Mouse (Mus musculus) kidney, embryonic 15.5 days (tissue): ENCODE results near the gene 3110082I17Rik. TPM values are rescaled to one million over a fixed set of nuclear protein-coding genes. Genes with fewer than 3 reads are reported as not detected.

ENCODE experiments used
- ATAC-seq: fragments of 200-750 bp; cut with Nextera tagmentation; replicated peaks from 2 replicates; pipeline ENCODE4 v1.8.0; 2017; ENCODE audit warnings: moderate TSS enrichment; ENCODE audit not compliant: low FRiP score
- H3K27ac ChIP-seq: fragments of 300-500 bp; sonication (generic); 2 replicates; pipeline ENCODE4 v1.5.1; 2015; ENCODE audit warnings: mild to moderate bottlenecking, inconsistent platforms
- H3K27me3 ChIP-seq: fragments of 300-500 bp; sonication (generic); 2 replicates; pipeline ENCODE4 v1.6.1; 2015; ENCODE audit warnings: inconsistent platforms
- H3K36me3 ChIP-seq: fragments of 300-500 bp; sonication (generic); 2 replicates; pipeline ENCODE4 v1.6.1; 2015; ENCODE audit warnings: inconsistent platforms
- H3K4me1 ChIP-seq: fragments of 300-500 bp; sonication (generic); 2 replicates; pipeline ENCODE4 v1.6.1; 2015; ENCODE audit warnings: inconsistent platforms
- H3K4me2 ChIP-seq: fragments of 300-500 bp; sonication (generic); 2 replicates; pipeline ENCODE4 v1.6.1; 2015; ENCODE audit warnings: moderate library complexity, mild to moderate bottlenecking, inconsistent platforms
- H3K4me3 ChIP-seq: fragments of 300-500 bp; sonication (generic); replicated peaks from 2 replicates; pipeline ENCODE4 v1.5.1; 2015; ENCODE audit warnings: mild to moderate bottlenecking, inconsistent platforms
- H3K9ac ChIP-seq: fragments of 300-500 bp; sonication (generic); 2 replicates; pipeline ENCODE4 v1.6.1; 2015; ENCODE audit warnings: mild to moderate bottlenecking, inconsistent platforms
- H3K9me3 ChIP-seq: fragments of 300-500 bp; sonication (generic); replicated peaks from 2 replicates; pipeline ENCODE4 v1.6.1; 2016; ENCODE audit warnings: inconsistent platforms
- WGBS: fragments of 180-500 bp; shearing (Covaris S2); methylation state at CpG from one replicate; pipeline ENCODE4 v1.1.7; 2015; ENCODE audit warnings: mixed read lengths; 5-methylcytosine and 5-hydroxymethylcytosine counted together
- polyA plus RNA-seq: library from polyadenylated mRNA; unstranded; fragments of >200 nt; fragmentation: Nextera tagmentation; extraction: Ambion mirVana; gene quantifications from 2 replicates; pipeline ENCODE4 v1.2.1, GENCODE M21; 2015

Gene 3110082I17Rik
- polyA plus RNA-seq, 1 experiment from 2014 or later = 43.3 TPM

GRCm38 (mm10) chr5:139353946-139354345 is 106.4 kb downstream of the 3110082I17Rik start:
- Histone ChIP-seq H3K4me1 (peaks cover 20% of the 10 kb centered on the region), H3K36me3 (no peaks in the 10 kb centered on the region), H3K9me3 (no peaks in the 10 kb centered on the region), H3K9ac (no peak overlapping the region), H3K4me3 (no peak overlapping the region), H3K4me2 (no peak overlapping the region), H3K27me3 (peaks cover 15% of the 10 kb centered on the region), H3K27ac (no peak overlapping the region)
- no peak for ATAC-seq
- whole genome bisulfite sequencing = 86% methylated on average over 11 of the region's 11 CpGs

- 60% methylated on average over 10 of the region's 10 CpGs for WGBS
Observed at GRCm38 (mm10) chr5:139353496-139353895, 106.8 kb downstream of the 3110082I17Rik start.

GRCm38 (mm10) chr5:139352317-139352716 is 108.0 kb downstream of the 3110082I17Rik start, which contains the start of gene Cyp2w1:
TSS of gene Cyp2w1 (plus strand) at chr5:139352617.
- no peak within 1 kb of the TSS for H3K9ac ChIP-seq
- ATAC-seq = no peak
- H3K4me2 ChIP-seq = no peak within 1 kb of the TSS
- H3K36me3 ChIP-seq = no peaks in the 10 kb centered on the region
- H3K9me3 ChIP-seq = no peaks in the 10 kb centered on the region
- H3K27ac ChIP-seq = no peak within 1 kb of the TSS
- H3K4me3 ChIP-seq = no peak within 1 kb of the TSS
- WGBS = 57% methylated on average over 6 of the region's 6 CpGs
- peaks cover 20% of the 10 kb centered on the region for H3K4me1 ChIP-seq
- H3K27me3 ChIP-seq = peaks cover 15% of the 10 kb centered on the region

More at GRCm38 (mm10) chr5:139353496-139353895, 106.8 kb downstream of the 3110082I17Rik start:
- H3K4me1 ChIP-seq = peaks cover 20% of the 10 kb centered on the region
- no peak overlapping the region for H3K4me3 ChIP-seq
- no peak overlapping the region for H3K9ac ChIP-seq
- no peak overlapping the region for H3K4me2 ChIP-seq
- H3K27me3 ChIP-seq = peaks cover 15% of the 10 kb centered on the region
- H3K27ac ChIP-seq = no peak overlapping the region
- H3K9me3 ChIP-seq = no peaks in the 10 kb centered on the region
- H3K36me3 ChIP-seq = no peaks in the 10 kb centered on the region
- no peak for ATAC-seq

- peaks cover 15% of the 10 kb centered on the region for H3K27me3 ChIP-seq
- no peak overlapping the region for H3K9ac ChIP-seq
- ATAC-seq = no peak
- H3K4me1 ChIP-seq = peaks cover 19% of the 10 kb centered on the region
- H3K9me3 ChIP-seq = no peaks in the 10 kb centered on the region
- H3K27ac ChIP-seq = no peak overlapping the region
- no peaks in the 10 kb centered on the region for H3K36me3 ChIP-seq
- H3K4me3 ChIP-seq = no peak overlapping the region
- H3K4me2 ChIP-seq = no peak overlapping the region
- 14% methylated on average over 8 of the region's 8 CpGs for WGBS
Observed at GRCm38 (mm10) chr5:139351628-139352027, 108.7 kb downstream of the 3110082I17Rik start.

- Histone ChIP-seq H3K4me1 (peaks cover 18% of the 10 kb centered on the region), H3K4me2 (no peak within 1 kb of the TSS), H3K36me3 (no peaks in the 10 kb centered on the region), H3K27me3 (peaks cover 15% of the 10 kb centered on the region), H3K27ac (no peak within 1 kb of the TSS), H3K4me3 (no peak within 1 kb of the TSS), H3K9me3 (no peaks in the 10 kb centered on the region), H3K9ac (no peak within 1 kb of the TSS)
- no peak for ATAC-seq
- WGBS = 39% methylated on average over 5 of the region's 5 CpGs
Observed at GRCm38 (mm10) chr5:139351134-139351533, 109.2 kb downstream of the 3110082I17Rik start, which contains the start of gene Cox19. TSS of gene Cox19 (minus strand) at chr5:139351418.

GRCm38 (mm10) chr5:139349713-139350112 is 110.6 kb downstream of the 3110082I17Rik start:
- H3K4me1 ChIP-seq = peaks cover 21% of the 10 kb centered on the region
- WGBS = 78% methylated on average over 6 of the region's 6 CpGs
- no peak overlapping the region for H3K9ac ChIP-seq
- no peak overlapping the region for H3K27ac ChIP-seq
- H3K27me3 ChIP-seq = peaks cover 15% of the 10 kb centered on the region
- no peak overlapping the region for H3K4me2 ChIP-seq
- H3K4me3 ChIP-seq = no peak overlapping the region
- no peak for ATAC-seq
- H3K9me3 ChIP-seq = no peaks in the 10 kb centered on the region
- no peaks in the 10 kb centered on the region for H3K36me3 ChIP-seq

- H3K9ac ChIP-seq = no peak overlapping the region
Observed at GRCm38 (mm10) chr5:139347225-139347624, 113.1 kb downstream of the 3110082I17Rik start.

GRCm38 (mm10) chr5:139345364-139345714 is 115.0 kb downstream of the 3110082I17Rik start:
- peaks cover 24% of the 10 kb centered on the region for H3K36me3 ChIP-seq
- no peaks in the 10 kb centered on the region for H3K27me3 ChIP-seq
- H3K4me3 ChIP-seq = peak overlapping the region; percentile 83
- 9% methylated on average over 5 of the region's 5 CpGs for WGBS
- peak; percentile 14; the same call in 1 of the 2 replicates for ATAC-seq
- peaks cover 29% of the 10 kb centered on the region for H3K4me1 ChIP-seq
- H3K27ac ChIP-seq = peak overlapping the region; percentile 88; the same call in 1 of the 2 replicates
- peak overlapping the region; percentile 96 for H3K4me2 ChIP-seq
- H3K9ac ChIP-seq = peak overlapping the region; percentile 95; the same call in 1 of the 2 replicates
- H3K9me3 ChIP-seq = no peaks in the 10 kb centered on the region

More at GRCm38 (mm10) chr5:139347225-139347624, 113.1 kb downstream of the 3110082I17Rik start:
- H3K27ac ChIP-seq = peak overlapping the region; percentile 75; the same call in 1 of the 2 replicates
- no peak for ATAC-seq
- peaks cover 10% of the 10 kb centered on the region for H3K27me3 ChIP-seq
- WGBS = 64% methylated on average over 1 of the region's 1 CpGs
- H3K36me3 ChIP-seq = peaks cover 8% of the 10 kb centered on the region
- no peak overlapping the region for H3K4me3 ChIP-seq
- no peak overlapping the region for H3K4me2 ChIP-seq
- peaks cover 37% of the 10 kb centered on the region for H3K4me1 ChIP-seq
- no peaks in the 10 kb centered on the region for H3K9me3 ChIP-seq

- WGBS = under 1% methylated on average over 33 of the region's 33 CpGs
- Histone ChIP-seq H3K4me3 (peak overlapping the region; percentile 83), H3K9ac (peak overlapping the region; percentile 95), H3K27me3 (no peaks in the 10 kb centered on the region), H3K9me3 (no peaks in the 10 kb centered on the region), H3K36me3 (peaks cover 30% of the 10 kb centered on the region), H3K27ac (peak overlapping the region; percentile 88), H3K4me1 (peaks cover 29% of the 10 kb centered on the region), H3K4me2 (peak overlapping the region; percentile 96)
- peak; percentile 89 for ATAC-seq
Observed at GRCm38 (mm10) chr5:139344687-139345363, 115.5 kb downstream of the 3110082I17Rik start.

- H3K27ac ChIP-seq = peak overlapping the region; percentile 88
- ATAC-seq = peak; percentile 76
- 4% methylated on average over 12 of the region's 12 CpGs for WGBS
- peaks cover 36% of the 10 kb centered on the region for H3K36me3 ChIP-seq
- H3K4me2 ChIP-seq = peak overlapping the region; percentile 96
- peaks cover 36% of the 10 kb centered on the region for H3K4me1 ChIP-seq
- H3K27me3 ChIP-seq = no peaks in the 10 kb centered on the region
- H3K9me3 ChIP-seq = no peaks in the 10 kb centered on the region
- H3K9ac ChIP-seq = peak overlapping the region; percentile 95
- peak overlapping the region; percentile 83 for H3K4me3 ChIP-seq
Observed at GRCm38 (mm10) chr5:139344021-139344686, 116.2 kb downstream of the 3110082I17Rik start.

- no peaks in the 10 kb centered on the region for H3K9me3 ChIP-seq
- H3K4me3 ChIP-seq = no peak overlapping the region
- 61% methylated on average over 11 of the region's 11 CpGs for WGBS
- ATAC-seq = no peak
- no peak overlapping the region for H3K4me2 ChIP-seq
- no peaks in the 10 kb centered on the region for H3K27me3 ChIP-seq
- no peak overlapping the region for H3K9ac ChIP-seq
- peaks cover 29% of the 10 kb centered on the region for H3K4me1 ChIP-seq
- peaks cover 82% of the 10 kb centered on the region for H3K36me3 ChIP-seq
- H3K27ac ChIP-seq = peak overlapping the region; percentile 6; the same call in 1 of the 2 replicates
Observed at GRCm38 (mm10) chr5:139338891-139339290, 121.4 kb downstream of the 3110082I17Rik start.

GRCm38 (mm10) chr5:139338403-139338802 is 121.9 kb downstream of the 3110082I17Rik start:
- Histone ChIP-seq H3K27ac (peak overlapping the region; percentile 6; the same call in 1 of the 2 replicates), H3K9me3 (no peaks in the 10 kb centered on the region), H3K4me3 (no peak overlapping the region), H3K4me1 (peaks cover 29% of the 10 kb centered on the region), H3K27me3 (no peaks in the 10 kb centered on the region), H3K9ac (no peak overlapping the region), H3K4me2 (no peak overlapping the region), H3K36me3 (peaks cover 82% of the 10 kb centered on the region)
- 63% methylated on average over 3 of the region's 3 CpGs for WGBS
- ATAC-seq = no peak
